8 mouse cellular contexts compared by ENCODE assay signal in genomic region chr11:117599049-117599787, GRCm38 (mm10). TPM values are rescaled to one million over a fixed set of nuclear protein-coding genes. Genes with fewer than 3 reads are reported as not detected.
A peak's percentile ranks its signal among the peaks of the same experiment; 100 is the strongest.
DNase-seq lines count a peak whose midpoint lies in the region; ATAC-seq lines count a peak whose summit lies in the region.

No protein-coding gene starts in this region.

- 13% methylated on average over 16 of the region's 16 CpGs for WGBS in forebrain, embryonic 12.5 days
- WGBS in intestine, embryonic 14.5 days, result 7% methylated on average over 16 of the region's 16 CpGs

- H3K4me1 ChIP-seq in forebrain, embryonic 12.5 days, result peaks cover 49% of the 10 kb centered on the region
- H3K4me1 ChIP-seq in intestine, embryonic 14.5 days (replicated peaks; ENCODE audit: control insufficient read depth, insufficient read depth, low read length), result peaks cover 19% of the 10 kb centered on the region; the same call in 1 of the 2 replicates
- H3K4me1 ChIP-seq in megakaryocyte, embryonic 14.5 days, result peaks cover 25% of the 10 kb centered on the region

- H3K9ac ChIP-seq in forebrain, embryonic 12.5 days, result no peak overlapping the region
- H3K9ac ChIP-seq in intestine, embryonic 14.5 days (ENCODE audit: low read length), result peak overlapping the region; percentile 39

- 0 out of 2 replicates have a peak overlapping the region, but pooled peaks have one; percentile 5 for H3K4me3 ChIP-seq in forebrain, embryonic 12.5 days (replicated peaks)
- peak overlapping the region; percentile 33 for H3K4me3 ChIP-seq in intestine, embryonic 14.5 days (ENCODE audit: low read depth, low read length)
- peak overlapping the region; percentile 90 for H3K4me3 ChIP-seq in megakaryocyte, embryonic 14.5 days (replicated peaks)

- peak; percentile 36 for DNase-seq in cerebellum, adult 8-10 months
- no peak for DNase-seq in cerebellum, adult 18-20 months
- DNase-seq in intestine, embryonic 14.5 days (ENCODE audit: low spot score), result no peak
- peak; percentile 38 for DNase-seq in thymus, postnatal 25 days
- no peak for DNase-seq in ovary, postnatal 10 days (ENCODE audit: low spot score)

- 0 out of 2 replicates have a peak overlapping the region, but pooled peaks have one; percentile 27 for H3K27ac ChIP-seq in forebrain, embryonic 12.5 days
- H3K27ac ChIP-seq in intestine, embryonic 14.5 days (ENCODE audit: low read depth), result no peak overlapping the region

- no peaks in the 10 kb centered on the region for H3K36me3 ChIP-seq in forebrain, embryonic 12.5 days (replicated peaks)
- H3K36me3 ChIP-seq in intestine, embryonic 14.5 days (ENCODE audit: control insufficient read depth, insufficient read depth, low read length), result no peaks in the 10 kb centered on the region
- H3K36me3 ChIP-seq in megakaryocyte, embryonic 14.5 days (replicated peaks; ENCODE audit: low read length), result no peaks in the 10 kb centered on the region

- H3K4me2 ChIP-seq in forebrain, embryonic 12.5 days, result peak overlapping the region; percentile 32
- H3K4me2 ChIP-seq in intestine, embryonic 14.5 days (ENCODE audit: low read length), result peak overlapping the region; percentile 53

- no peaks in the 10 kb centered on the region for H3K9me3 ChIP-seq in forebrain, embryonic 12.5 days
- H3K9me3 ChIP-seq in intestine, embryonic 14.5 days (ENCODE audit: control insufficient read depth, low read length), result no peaks in the 10 kb centered on the region
- no peaks in the 10 kb centered on the region for H3K9me3 ChIP-seq in megakaryocyte, embryonic 14.5 days

- peaks cover 61% of the 10 kb centered on the region for H3K27me3 ChIP-seq in forebrain, embryonic 12.5 days
- H3K27me3 ChIP-seq in intestine, embryonic 14.5 days (replicated peaks; ENCODE audit: control insufficient read depth, insufficient read depth, low read length), result peaks cover 21% of the 10 kb centered on the region; the same call in 1 of the 2 replicates
- H3K27me3 ChIP-seq in megakaryocyte, embryonic 14.5 days (replicated peaks), result peaks cover 95% of the 10 kb centered on the region

- peak; percentile 81 for ATAC-seq in CD4-positive, CD25-positive, alpha-beta regulatory T cell, adult 4 months
- no peak for ATAC-seq in forebrain, embryonic 12.5 days (ENCODE audit: low FRiP score)
- ATAC-seq in intestine, embryonic 14.5 days (replicated peaks; ENCODE audit: low FRiP score, low TSS enrichment, low read depth), result no peak

RNA-seq across cellular contexts. Expression of gene Tnrc6c, which starts 54.9 kb away (rescaled TPM):
- polyA plus RNA-seq in CD4-positive, CD25-positive, alpha-beta regulatory T cell, adult 4 months (2017; shearing (Covaris generic)), result 10 to 100 TPM; 19.6 to 21.4 TPM
- 23.7 and 25.0 TPM in 2 replicates for polyA plus RNA-seq in forebrain, embryonic 12.5 days (2016; fragmentation: Nextera tagmentation; extraction: Ambion mirVana)
- 12.6 and 13.8 TPM in 2 replicates for polyA plus RNA-seq in intestine, embryonic 14.5 days (2014; fragmentation: Nextera tagmentation; extraction: Ambion mirVana)
- polyA plus RNA-seq in megakaryocyte, embryonic 14.5 days (2012; ENCODE audit: insufficient read depth, low replicate concordance), result 5.7 and 9.3 TPM in 2 replicates

Comparison
In these comparisons a context has a peak if more than half of its experiments do, and no peak if none do; other contexts are left out.
1. DNase-seq: peak in cerebellum, adult 8-10 months (single experiment) and thymus, postnatal 25 days (single experiment); none in cerebellum, adult 18-20 months (0 of 2), intestine, embryonic 14.5 days (single experiment) and ovary, postnatal 10 days (single experiment).
2. H3K4me3 ChIP-seq: peak in every context shown above with its lines; median percentile 90 in megakaryocyte, embryonic 14.5 days; 33 in intestine, embryonic 14.5 days; 5 in forebrain, embryonic 12.5 days.